Mouse (Mus musculus): ENCODE data around the gene Sept5.
A peak's percentile ranks its signal among the peaks of the same experiment; 100 is the strongest.

Gene Sept5

GRCm38 (mm10) chr16:18585676-18586075 lies 44.1 kb downstream of the Sept5 start:
- no peak for DNase-seq (ENCODE audit: extremely low read depth, low read depth, low spot score)

GRCm38 (mm10) chr16:18584901-18585510 lies 44.7 kb downstream of the Sept5 start:
- DNase-seq (ENCODE audit: extremely low read depth, low read depth, low spot score): no peak

- DNase-seq (ENCODE audit: extremely low read depth, low read depth, low spot score): no peak
Observed at GRCm38 (mm10) chr16:18583673-18584357, 45.9 kb downstream of the Sept5 start.

GRCm38 (mm10) chr16:18583169-18583568 lies 46.6 kb downstream of the Sept5 start:
- DNase-seq (ENCODE audit: extremely low read depth, low read depth, low spot score): no peak

GRCm38 (mm10) chr16:18582426-18583148 lies 47.2 kb downstream of the Sept5 start:
- DNase-seq (ENCODE audit: extremely low read depth, low read depth, low spot score): no peak

- no peak for DNase-seq (ENCODE audit: extremely low read depth, low read depth, low spot score)
Observed at GRCm38 (mm10) chr16:18581623-18582205, 48.0 kb downstream of the Sept5 start.

- DNase-seq (ENCODE audit: extremely low read depth, low read depth, low spot score): no peak
Observed at GRCm38 (mm10) chr16:18581050-18581622, 48.6 kb downstream of the Sept5 start.

- DNase-seq (ENCODE audit: extremely low read depth, low read depth, low spot score): no peak
Observed at GRCm38 (mm10) chr16:18580389-18580788, 49.4 kb downstream of the Sept5 start.

GRCm38 (mm10) chr16:18577599-18578160 lies 52.1 kb downstream of the Sept5 start:
- DNase-seq (ENCODE audit: extremely low read depth, low read depth, low spot score): no peak

GRCm38 (mm10) chr16:18577071-18577470 lies 52.7 kb downstream of the Sept5 start:
- DNase-seq (ENCODE audit: extremely low read depth, low read depth, low spot score): no peak

GRCm38 (mm10) chr16:18574196-18574595 lies 55.6 kb downstream of the Sept5 start:
- DNase-seq (ENCODE audit: extremely low read depth, low read depth, low spot score): peak; percentile 14

Data from fat pad, adult 2 months (tissue).